Mouse (Mus musculus): ENCODE results near the gene Pnpo. TPM values are rescaled to one million over a fixed set of nuclear protein-coding genes. Genes with fewer than 3 reads are reported as not detected.

Pnpo gene
- polyA plus RNA-seq, 1 experiment from 2014 or later = 31.7 TPM

GRCm38 (mm10) chr11:96956009-96956724, 12.4 kb upstream of the Pnpo start:
- ATAC-seq (replicated peaks; ENCODE audit: low FRiP score, low read depth) = no peak
- Histone ChIP-seq H3K27me3 (ENCODE audit: insufficient read depth, low read length) (no peaks in the 10 kb centered on the region), H3K4me2 (ENCODE audit: low read length) (no peak overlapping the region), H3K27ac (no peak overlapping the region), H3K36me3 (ENCODE audit: insufficient read depth, low read length) (peaks cover 49% of the 10 kb centered on the region; the same call in 1 of the 2 replicates), H3K4me1 (replicated peaks; ENCODE audit: insufficient read depth, low read length) (no peaks in the 10 kb centered on the region), H3K4me3 (replicated peaks; ENCODE audit: low read depth, low read length) (no peak overlapping the region), H3K9me3 (replicated peaks; ENCODE audit: low read length) (no peaks in the 10 kb centered on the region), H3K9ac (ENCODE audit: low read depth, low read length) (no peak overlapping the region)
- TF ChIP-seq CTCF (IDR thresholded peaks at IDR 0.05; ENCODE audit: low read depth) = peak; percentile 59
- no peak for DNase-seq (ENCODE audit: low spot score)
- WGBS = 62% methylated on average over 20 of the region's 20 CpGs

- no peak overlapping the region for H3K4me2 ChIP-seq (ENCODE audit: low read length)
- DNase-seq (ENCODE audit: low spot score) (no peak), ATAC-seq (replicated peaks; ENCODE audit: low FRiP score, low read depth) (no peak)
- no peaks in the 10 kb centered on the region for H3K27me3 ChIP-seq (ENCODE audit: insufficient read depth, low read length)
- no peaks in the 10 kb centered on the region for H3K9me3 ChIP-seq (replicated peaks; ENCODE audit: low read length)
- H3K36me3 ChIP-seq (ENCODE audit: insufficient read depth, low read length) = peaks cover 39% of the 10 kb centered on the region; the same call in 1 of the 2 replicates
- no peak overlapping the region for H3K9ac ChIP-seq (ENCODE audit: low read depth, low read length)
- no peak overlapping the region for H3K4me3 ChIP-seq (replicated peaks; ENCODE audit: low read depth, low read length)
- WGBS = 92% methylated on average over 4 of the region's 4 CpGs
- no peak for TF ChIP-seq CTCF (IDR thresholded peaks at IDR 0.05; ENCODE audit: low read depth)
- no peaks in the 10 kb centered on the region for H3K4me1 ChIP-seq (replicated peaks; ENCODE audit: insufficient read depth, low read length)
- no peak overlapping the region for H3K27ac ChIP-seq
Measured at GRCm38 (mm10) chr11:96955094-96955493, 11.3 kb upstream of the Pnpo start.

- Histone ChIP-seq H3K27me3 (ENCODE audit: insufficient read depth, low read length) (no peaks in the 10 kb centered on the region), H3K9ac (ENCODE audit: low read depth, low read length) (no peak overlapping the region), H3K9me3 (replicated peaks; ENCODE audit: low read length) (no peaks in the 10 kb centered on the region), H3K27ac (no peak overlapping the region), H3K4me3 (replicated peaks; ENCODE audit: low read depth, low read length) (no peak overlapping the region), H3K4me1 (replicated peaks; ENCODE audit: insufficient read depth, low read length) (no peaks in the 10 kb centered on the region), H3K36me3 (ENCODE audit: insufficient read depth, low read length) (peaks cover 35% of the 10 kb centered on the region; the same call in 1 of the 2 replicates), H3K4me2 (ENCODE audit: low read length) (no peak overlapping the region)
- no peak for TF ChIP-seq CTCF (IDR thresholded peaks at IDR 0.05; ENCODE audit: low read depth)
- ATAC-seq (replicated peaks; ENCODE audit: low FRiP score, low read depth) (no peak), DNase-seq (ENCODE audit: low spot score) (no peak)
- 61% methylated on average over 6 of the region's 6 CpGs for WGBS
Measured at GRCm38 (mm10) chr11:96952896-96953295, 9.1 kb upstream of the Pnpo start.

GRCm38 (mm10) chr11:96952426-96952825, 8.6 kb upstream of the Pnpo start:
- Histone ChIP-seq H3K27me3 (ENCODE audit: insufficient read depth, low read length) (no peaks in the 10 kb centered on the region), H3K4me3 (replicated peaks; ENCODE audit: low read depth, low read length) (no peak overlapping the region), H3K4me1 (replicated peaks; ENCODE audit: insufficient read depth, low read length) (no peaks in the 10 kb centered on the region), H3K36me3 (ENCODE audit: insufficient read depth, low read length) (peaks cover 34% of the 10 kb centered on the region; the same call in 1 of the 2 replicates), H3K27ac (no peak overlapping the region), H3K9ac (ENCODE audit: low read depth, low read length) (no peak overlapping the region), H3K9me3 (replicated peaks; ENCODE audit: low read length) (no peaks in the 10 kb centered on the region), H3K4me2 (ENCODE audit: low read length) (no peak overlapping the region)
- no peak for TF ChIP-seq CTCF (IDR thresholded peaks at IDR 0.05; ENCODE audit: low read depth)
- DNase-seq (ENCODE audit: low spot score) (no peak), ATAC-seq (replicated peaks; ENCODE audit: low FRiP score, low read depth) (no peak)
- WGBS = 55% methylated on average over 10 of the region's 10 CpGs

- 93% methylated on average over 3 of the region's 3 CpGs for WGBS
Measured at GRCm38 (mm10) chr11:96950767-96951166, 7.0 kb upstream of the Pnpo start.

GRCm38 (mm10) chr11:96947849-96948248, 4.1 kb upstream of the Pnpo start:
- no peak for TF ChIP-seq CTCF (IDR thresholded peaks at IDR 0.05; ENCODE audit: low read depth)
- H3K9me3 ChIP-seq (replicated peaks; ENCODE audit: low read length) = no peaks in the 10 kb centered on the region

More at GRCm38 (mm10) chr11:96950767-96951166, 7.0 kb upstream of the Pnpo start:
- DNase-seq (ENCODE audit: low spot score) (no peak), ATAC-seq (replicated peaks; ENCODE audit: low FRiP score, low read depth) (no peak)
- Histone ChIP-seq H3K27ac (no peak overlapping the region), H3K4me3 (replicated peaks; ENCODE audit: low read depth, low read length) (no peak overlapping the region), H3K4me1 (replicated peaks; ENCODE audit: insufficient read depth, low read length) (no peaks in the 10 kb centered on the region), H3K9me3 (replicated peaks; ENCODE audit: low read length) (no peaks in the 10 kb centered on the region), H3K27me3 (ENCODE audit: insufficient read depth, low read length) (no peaks in the 10 kb centered on the region), H3K36me3 (ENCODE audit: insufficient read depth, low read length) (peaks cover 25% of the 10 kb centered on the region; the same call in 1 of the 2 replicates), H3K9ac (ENCODE audit: low read depth, low read length) (no peak overlapping the region), H3K4me2 (ENCODE audit: low read length) (no peak overlapping the region)
- TF ChIP-seq CTCF (IDR thresholded peaks at IDR 0.05; ENCODE audit: low read depth) = peak; percentile 45; the same call in 1 of the 2 replicates

More at GRCm38 (mm10) chr11:96947849-96948248, 4.1 kb upstream of the Pnpo start:
- no peak overlapping the region for H3K4me3 ChIP-seq (replicated peaks; ENCODE audit: low read depth, low read length)
- ATAC-seq (replicated peaks; ENCODE audit: low FRiP score, low read depth) (no peak), DNase-seq (ENCODE audit: low spot score) (no peak)
- H3K27ac ChIP-seq = no peak overlapping the region
- no peak overlapping the region for H3K4me2 ChIP-seq (ENCODE audit: low read length)
- 89% methylated on average over 4 of the region's 4 CpGs for WGBS
- no peak overlapping the region for H3K9ac ChIP-seq (ENCODE audit: low read depth, low read length)
- H3K27me3 ChIP-seq (ENCODE audit: insufficient read depth, low read length) = no peaks in the 10 kb centered on the region
- peaks cover 6% of the 10 kb centered on the region; the same call in 1 of the 2 replicates for H3K36me3 ChIP-seq (ENCODE audit: insufficient read depth, low read length)
- peaks cover 7% of the 10 kb centered on the region; the same call in 1 of the 2 replicates for H3K4me1 ChIP-seq (replicated peaks; ENCODE audit: insufficient read depth, low read length)
